Mouse (Mus musculus) spleen, adult 2 months (tissue): ENCODE results near the gene Lgr4.

ENCODE experiments used
- CTCF ChIP-seq: fragments of 200-500 bp; IDR thresholded peaks from 2 replicates; pipeline ENCODE4 v1.5.1; 2011; ENCODE audit warnings: mild to moderate bottlenecking, inconsistent platforms; ENCODE audit not compliant: insufficient read depth, insufficient read length, insufficient replicate concordance; ENCODE audit errors: extremely low read depth
- POLR2A ChIP-seq: fragments of 200-500 bp; IDR thresholded peaks from 2 replicates; pipeline ENCODE4 v1.6.1; 2011; ENCODE audit warnings: low read depth, low read length, inconsistent platforms

GRCm38 (mm10) chr2:109881625-109882024 is 35.8 kb upstream of the Lgr4 start:
- TF ChIP-seq POLR2A = no peak
- no peak for TF ChIP-seq CTCF
